Mouse (Mus musculus) effector memory CD4-positive, alpha-beta T cell, adult 5 months (primary cell): ENCODE data around the gene Usp31. TPM values are rescaled to one million over a fixed set of nuclear protein-coding genes. Genes with fewer than 3 reads are reported as not detected.

Source experiments
- polyA plus RNA-seq: library from polyadenylated mRNA; unstranded; fragments of 100-300 nt; shearing (Covaris generic); gene quantifications from one replicate; pipeline ENCODE4 v1.2.1, GENCODE M21; 2017

The Usp31 gene
- polyA plus RNA-seq: 13.1 TPM

GRCm38 (mm10) chr7:121707073-121707667 is at the start of gene Usp31:
Usp31 (minus strand) TSS chr7:121707253.

GRCm38 (mm10) chr7:121734171-121734831 is 27.2 kb upstream of the Usp31 start, which contains the start of gene Scnn1g:
Scnn1g (plus strand) TSS chr7:121734479.

Other genes starting within 250 kb of the Usp31 start
- gene Scnn1g, start 27.2 kb upstream of the Usp31 start, polyA plus RNA-seq: not detected
- 0.15 TPM for gene Scnn1b, start 157.8 kb upstream of the Usp31 start, polyA plus RNA-seq